Mouse (Mus musculus) mesoderm, embryonic 11.5 days (tissue): ENCODE measurements at regions not wholly inside any gene's neighbourhood (a gene's known extent, or its start where the extent isn't known, plus 50 kb on each side); places are given as distances from the start of the nearest gene placed in this dataset.
"Not testable (repeated sequence)": the region's sequence is repeated elsewhere in the genome, so short reads cannot be mapped to it uniquely, and the experiment has no call there.

Experiments used
- DNase-seq: peaks from one replicate; pipeline ENCODE4 v3.0.0-alpha.2; 2012; ENCODE audit warnings: low read depth, low spot score

GRCm38 (mm10) chr7:118320307-118320706 lies 76.8 kb upstream of the Smg1 start:
- DNase-seq: no peak

GRCm38 (mm10) chr7:118318432-118319135 lies 75.1 kb upstream of the Smg1 start:
- DNase-seq: no peak

- DNase-seq: not testable (repeated sequence)
Observed at GRCm38 (mm10) chr7:118314886-118315285, 71.4 kb upstream of the Smg1 start.

- no peak for DNase-seq
Observed at GRCm38 (mm10) chr7:118314228-118314658, 70.8 kb upstream of the Smg1 start.

DNA sequence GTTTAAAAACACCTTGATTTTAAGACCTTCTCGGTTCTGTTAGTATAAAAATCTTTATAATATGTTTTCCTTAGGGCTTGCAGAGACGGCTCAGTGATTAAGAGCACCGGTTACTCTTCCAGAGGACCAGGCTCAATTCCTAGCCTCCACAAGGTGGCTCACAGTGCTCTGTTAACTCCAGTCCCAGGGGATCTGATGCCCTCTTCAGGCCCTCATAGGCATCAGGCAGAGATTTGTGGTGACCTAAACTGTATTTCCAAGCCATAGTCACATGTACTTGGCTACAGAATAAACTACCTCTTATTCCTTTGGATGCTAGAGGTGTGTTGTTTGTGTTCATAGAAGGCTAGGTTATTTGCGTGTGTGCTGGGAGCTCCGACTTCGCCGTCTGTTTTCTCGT lies 70.3 kb upstream of the Smg1 start:
- no peak for DNase-seq

DNA sequence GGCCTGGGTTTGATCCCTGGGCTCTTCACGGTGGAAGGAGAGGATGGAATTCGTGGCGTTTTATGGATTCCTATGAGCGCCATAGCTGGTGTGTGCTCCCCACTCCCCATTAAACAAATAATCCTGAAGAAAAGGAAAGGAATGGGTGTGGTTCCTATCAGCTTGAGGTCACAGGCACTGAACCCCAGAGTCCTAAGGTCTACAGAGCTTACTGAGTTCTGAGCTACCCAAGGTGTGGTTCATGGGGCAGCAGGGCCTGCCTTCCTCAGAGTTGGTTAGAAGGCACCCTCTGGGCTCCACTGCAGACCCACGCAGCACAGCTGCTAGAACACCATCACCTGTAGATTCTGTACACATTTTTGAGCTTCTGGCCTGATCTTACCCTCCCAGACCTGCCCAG lies 66.3 kb upstream of the Smg1 start:
- DNase-seq: no peak

GRCm38 (mm10) chr7:118308882-118309281 lies 65.4 kb upstream of the Smg1 start:
- DNase-seq: no peak

GRCm38 (mm10) chr7:118304812-118305211 lies 61.3 kb upstream of the Smg1 start:
- DNase-seq: peak; percentile 87

DNA sequence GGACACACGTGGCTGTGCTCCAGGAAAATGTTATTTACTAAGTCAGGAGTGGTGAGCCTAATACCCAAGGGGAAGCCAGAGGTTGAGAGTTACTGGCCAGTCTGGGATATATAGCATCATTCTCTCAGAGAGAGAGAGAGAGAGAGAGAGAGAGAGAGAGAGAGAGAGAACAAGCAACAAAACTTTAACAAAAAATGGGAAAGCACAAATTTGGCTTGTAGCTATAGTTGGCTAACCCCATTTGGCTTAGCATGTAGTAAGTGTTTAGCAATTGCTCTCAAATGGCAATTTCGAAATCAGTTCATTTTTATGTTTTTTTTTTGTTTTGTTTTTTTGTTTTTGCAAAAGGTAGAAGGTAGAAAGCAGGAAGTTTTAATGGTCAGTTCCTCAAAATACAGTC lies 60.9 kb upstream of the Smg1 start:
- DNase-seq: no peak

DNA sequence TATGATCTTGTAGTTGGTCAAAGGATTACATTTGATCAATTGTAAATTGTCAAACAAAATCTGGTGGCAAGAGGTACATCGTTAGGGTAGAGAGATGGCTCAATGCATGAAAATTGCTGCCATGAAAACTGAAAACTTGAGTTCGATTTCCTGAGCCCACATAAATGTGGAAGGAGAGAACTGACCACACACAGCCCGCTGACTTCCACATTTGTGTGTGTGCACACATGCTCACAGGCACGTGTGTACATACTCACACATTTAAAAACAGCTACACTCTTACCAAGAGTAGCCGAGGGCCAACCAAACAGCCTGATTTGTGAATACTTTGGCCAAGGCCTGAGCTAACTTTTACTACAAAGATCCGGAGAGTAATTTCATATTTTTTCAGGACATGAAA lies 60.5 kb upstream of the Smg1 start:
- no peak for DNase-seq

DNA sequence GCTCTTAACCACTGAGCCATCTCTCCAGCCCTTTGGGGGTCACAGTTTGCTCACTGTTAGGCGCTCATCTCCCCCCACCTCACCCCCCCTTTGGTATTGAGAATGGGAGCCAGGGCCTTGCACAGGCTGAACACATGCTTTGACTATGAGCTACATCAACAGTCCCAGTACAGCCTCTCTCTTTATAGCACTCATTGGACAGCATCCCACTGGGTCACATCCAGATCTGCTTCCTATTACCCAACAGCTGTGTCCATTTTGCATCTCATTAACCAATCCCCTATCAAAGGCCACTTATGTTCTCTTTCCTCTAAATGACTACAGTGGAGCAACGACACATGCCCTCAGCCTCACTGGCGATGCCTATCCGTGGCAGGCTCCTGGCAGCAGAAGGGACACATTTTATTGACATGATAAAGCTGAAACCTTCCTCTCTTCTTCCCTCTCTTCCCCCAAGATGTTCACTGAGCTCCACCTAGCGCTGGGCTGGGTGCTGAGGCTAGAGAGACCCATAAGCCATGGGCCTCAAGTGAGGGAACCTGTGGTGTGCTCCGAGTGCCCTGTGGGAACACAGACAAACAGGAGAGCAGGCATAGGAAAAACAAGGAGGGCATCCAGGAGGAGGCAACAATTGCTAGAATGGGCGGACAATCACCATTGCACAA lies 57.3 kb upstream of the Smg1 start:
- peak; percentile 17 for DNase-seq

DNA sequence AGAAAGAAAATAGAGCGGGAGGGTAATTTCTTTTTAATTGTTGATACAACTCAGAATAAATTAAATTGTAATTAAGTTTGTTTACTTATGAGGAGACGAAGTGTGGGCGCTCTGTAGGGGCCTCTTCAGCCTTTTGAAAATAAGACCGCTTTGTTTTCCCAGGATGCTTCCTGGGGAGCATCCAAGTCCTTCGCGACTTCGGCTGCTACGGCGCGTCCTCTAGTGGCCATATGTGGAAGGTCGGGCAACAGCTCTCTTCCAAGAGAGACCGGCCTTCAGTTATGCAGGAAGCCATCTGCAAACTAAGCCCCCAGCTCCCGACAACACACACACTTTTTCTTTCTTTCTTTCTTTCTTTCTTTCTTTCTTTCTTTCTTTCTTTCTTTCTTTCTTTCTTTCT lies 54.1 kb upstream of the Smg1 start:
- DNase-seq: peak; percentile 89

DNA sequence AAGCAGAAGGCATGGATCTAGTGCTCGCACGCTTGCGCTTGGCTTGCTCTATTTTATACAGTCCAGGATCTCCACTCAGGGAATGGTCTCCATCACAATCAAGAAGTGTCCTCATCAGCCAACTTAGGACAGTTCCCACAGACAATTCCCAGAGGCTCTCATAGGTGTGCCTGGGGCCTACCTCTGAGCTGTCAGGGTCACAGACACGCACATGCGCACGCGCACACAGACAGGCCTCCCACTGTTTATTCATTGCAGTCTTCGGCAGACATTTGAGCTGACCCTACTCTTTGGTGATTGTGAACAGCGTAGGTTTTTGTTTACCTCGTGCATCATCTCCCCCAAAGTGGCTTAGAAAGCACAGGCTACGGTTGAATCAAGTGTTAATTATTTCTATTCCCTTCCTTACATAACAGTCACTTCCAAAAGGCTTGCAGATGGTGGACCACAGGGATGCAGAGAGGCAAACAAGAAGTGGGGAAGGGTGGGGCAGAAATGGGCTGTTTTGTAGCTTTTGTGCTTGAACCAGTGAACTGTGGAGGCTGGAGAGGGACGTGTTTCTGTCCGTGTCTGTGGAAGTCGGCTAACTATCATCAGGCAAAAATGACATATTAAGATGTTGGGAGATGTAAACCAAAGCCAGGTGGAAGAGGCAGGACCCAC lies 53.5 kb upstream of the Smg1 start:
- no peak for DNase-seq

DNA sequence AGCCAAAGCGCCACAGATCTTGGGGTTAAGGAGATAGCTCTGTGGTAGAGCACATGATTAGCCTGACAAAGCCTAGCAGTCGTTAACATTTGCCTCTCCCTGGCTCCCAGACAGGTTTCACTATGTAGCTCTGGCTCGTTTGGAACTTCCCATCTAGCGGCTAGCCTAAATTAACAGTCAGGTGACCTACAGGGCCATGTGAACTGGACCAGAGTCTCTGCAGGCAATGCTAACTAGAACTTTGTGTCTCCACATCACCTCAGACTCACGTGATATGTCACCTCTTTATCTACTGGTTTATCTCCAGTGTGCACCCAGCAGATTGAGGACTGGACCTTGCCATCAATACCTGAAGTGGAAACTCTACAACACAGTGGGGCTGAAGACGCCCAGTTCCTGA lies 52.4 kb upstream of the Smg1 start:
- DNase-seq: no peak

GRCm38 (mm10) chr7:118295275-118295674 lies 51.8 kb upstream of the Smg1 start:
- DNase-seq: no peak

DNA sequence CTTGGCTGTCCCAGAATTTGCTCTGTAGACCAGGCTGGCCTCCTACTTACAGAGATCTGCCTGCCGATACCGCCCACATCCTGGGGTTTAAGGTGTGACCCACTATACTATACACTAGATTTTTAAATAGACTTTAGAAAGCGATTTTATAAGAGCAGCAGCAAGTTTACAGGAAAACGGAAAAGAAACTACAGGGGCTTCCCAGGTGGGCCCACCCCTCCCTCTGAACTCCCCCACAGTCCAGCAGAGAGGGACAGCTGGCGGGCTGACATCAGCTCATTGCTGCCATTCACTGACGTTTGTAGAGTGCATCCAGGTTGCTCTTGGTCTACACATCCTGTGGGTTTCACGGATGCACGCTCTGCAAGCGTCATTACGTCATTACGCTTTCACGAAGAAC lies 51.2 kb upstream of the Smg1 start:
- no peak for DNase-seq
